Mouse (Mus musculus) induced T-regulatory cell, adult 2 months (primary cell): ENCODE data around the gene St8sia6.
"Not testable (repeated sequence)": the region's sequence is repeated elsewhere in the genome, so short reads cannot be mapped to it uniquely, and the experiment has no call there.

Experiments used
- DNase-seq: peaks from one replicate; pipeline ENCODE4 v3.0.0-alpha.2; 2012; ENCODE audit warnings: low read depth

The St8sia6 gene

DNA sequence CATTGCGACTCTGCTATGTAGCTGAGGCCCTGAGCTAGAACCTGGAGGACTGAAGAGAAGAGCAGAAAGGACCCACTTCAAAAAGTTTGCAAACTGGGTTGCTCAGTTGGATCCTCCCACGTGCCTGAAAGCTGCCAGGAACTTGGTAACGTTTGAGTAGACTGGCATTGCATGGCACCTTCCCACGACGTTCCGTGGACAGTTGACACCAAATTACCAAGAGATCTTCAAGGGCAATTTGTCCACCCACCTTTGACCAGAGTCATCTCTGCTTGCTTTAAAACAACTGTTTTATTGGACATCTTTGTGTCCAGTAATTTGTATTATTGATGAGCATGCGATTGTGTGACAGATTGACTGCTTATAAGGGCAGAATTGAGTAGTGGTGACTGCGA is at the start of gene St8sia6:
TSS of gene St8sia6 (minus strand) at position 96 of the 395 bp plus-strand sequence.
- DNase-seq = no peak

DNA sequence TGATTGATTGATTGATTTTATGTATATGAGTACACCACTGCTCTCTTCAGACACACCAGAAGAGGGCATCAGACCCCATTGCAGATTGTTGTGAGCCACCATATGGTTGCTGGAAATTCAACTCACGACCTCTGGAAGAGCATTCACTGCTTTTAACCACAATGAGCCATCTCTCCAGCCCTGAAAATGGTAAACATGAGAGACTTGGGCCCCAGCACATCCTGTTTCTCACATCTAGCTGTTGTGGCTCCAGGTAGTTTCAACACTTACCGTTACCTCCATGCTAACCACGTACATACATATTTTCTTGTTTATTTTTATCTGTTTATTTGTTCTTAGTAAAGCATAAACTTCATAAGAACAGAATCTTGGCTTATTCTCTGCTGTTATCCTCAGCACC is 42.4 kb upstream of the St8sia6 start:
- peak; percentile 52 for DNase-seq

DNA sequence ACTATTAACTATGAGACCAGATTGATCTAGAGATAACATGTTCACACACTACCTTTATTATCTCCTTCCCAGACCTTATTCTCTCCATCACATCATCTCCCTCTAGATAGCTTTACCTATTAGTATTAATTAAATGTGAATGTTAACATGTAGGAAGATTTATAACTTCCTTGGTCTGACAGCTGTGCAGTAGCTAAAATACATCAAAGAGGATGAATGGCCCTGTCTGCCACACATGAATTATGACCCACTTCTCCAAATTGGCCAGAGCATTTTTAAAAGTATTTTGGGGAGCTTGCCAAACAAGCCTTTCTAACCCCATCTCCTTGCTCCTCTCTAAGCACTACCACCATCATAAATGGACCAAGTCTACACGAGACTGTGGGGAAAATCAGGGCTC is 41.1 kb upstream of the St8sia6 start:
- no peak for DNase-seq

DNA sequence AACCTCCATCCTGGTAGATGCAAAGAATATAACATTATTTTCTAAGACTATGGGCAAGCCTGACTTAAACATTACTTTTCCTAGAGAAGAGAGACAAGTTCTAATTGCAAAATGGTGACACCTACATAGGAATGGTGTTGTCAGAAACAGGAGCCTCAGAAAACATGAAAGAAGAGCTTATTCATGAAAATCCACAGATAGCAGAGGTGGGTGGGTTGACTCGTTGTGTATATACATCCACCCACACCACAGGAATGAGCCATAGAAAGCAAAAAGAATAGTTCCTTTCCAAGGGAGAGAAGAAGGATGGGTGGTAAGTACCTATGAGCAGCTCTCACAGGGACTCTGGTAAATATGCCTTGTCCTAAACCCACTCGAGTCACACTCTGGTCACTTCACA is 22.8 kb upstream of the St8sia6 start:
- DNase-seq = no peak

DNA sequence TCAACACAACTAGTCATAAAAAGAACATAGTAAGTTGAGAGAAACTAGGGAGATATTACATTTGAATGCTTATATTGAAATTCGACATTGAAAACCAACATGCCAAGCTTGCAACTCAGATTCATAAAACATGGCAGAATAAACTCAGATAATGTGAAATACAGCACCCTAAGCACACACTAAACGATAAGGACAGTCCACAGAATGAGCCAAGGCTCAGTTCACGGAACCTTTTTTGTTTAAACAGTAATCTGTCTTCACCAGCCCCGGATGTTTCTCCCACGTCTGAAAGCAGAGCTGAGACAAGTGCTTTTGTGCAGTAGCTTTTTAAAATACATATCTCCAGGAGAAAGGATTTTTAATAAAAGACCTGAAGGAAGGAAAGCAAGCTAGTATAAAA is 14.7 kb upstream of the St8sia6 start:
- no peak for DNase-seq

DNA sequence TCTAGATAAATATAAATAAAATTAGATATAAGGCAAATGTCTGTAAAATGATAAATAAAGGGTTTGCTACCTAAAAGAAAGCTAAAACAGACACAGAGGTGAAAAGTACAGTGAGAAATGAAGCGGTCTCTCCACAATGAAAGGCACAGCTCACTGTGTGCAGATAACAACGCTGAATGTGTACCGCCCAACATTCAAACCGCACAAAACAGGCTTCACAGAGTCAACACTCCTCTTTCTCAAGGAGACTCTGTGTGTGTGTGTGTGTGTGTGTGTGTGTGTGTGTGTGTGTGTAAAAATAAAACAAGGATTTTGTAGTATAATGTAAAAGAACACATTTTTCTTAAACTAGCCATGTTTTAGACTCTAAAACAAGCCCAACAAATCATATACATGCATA is 14.1 kb upstream of the St8sia6 start:
- no peak for DNase-seq

DNA sequence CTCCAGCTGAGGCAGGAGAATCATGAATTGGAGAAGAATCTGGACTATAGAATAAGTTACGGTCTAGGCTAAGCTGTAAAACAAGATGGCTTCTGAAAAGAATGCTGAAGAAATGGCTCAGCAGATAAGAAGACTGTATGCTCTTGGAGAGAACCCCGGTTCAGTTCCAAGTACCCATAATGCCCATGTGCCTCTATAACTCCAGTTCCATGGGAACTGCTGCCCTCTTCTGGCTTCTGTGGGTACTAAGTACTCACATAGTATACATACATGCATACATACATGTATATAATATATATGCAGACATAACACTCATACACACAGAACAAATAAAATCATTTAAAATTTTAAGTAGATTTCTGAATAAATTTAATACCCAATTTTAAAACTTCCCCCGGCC is 12.3 kb upstream of the St8sia6 start:
- DNase-seq = peak; percentile 62

DNA sequence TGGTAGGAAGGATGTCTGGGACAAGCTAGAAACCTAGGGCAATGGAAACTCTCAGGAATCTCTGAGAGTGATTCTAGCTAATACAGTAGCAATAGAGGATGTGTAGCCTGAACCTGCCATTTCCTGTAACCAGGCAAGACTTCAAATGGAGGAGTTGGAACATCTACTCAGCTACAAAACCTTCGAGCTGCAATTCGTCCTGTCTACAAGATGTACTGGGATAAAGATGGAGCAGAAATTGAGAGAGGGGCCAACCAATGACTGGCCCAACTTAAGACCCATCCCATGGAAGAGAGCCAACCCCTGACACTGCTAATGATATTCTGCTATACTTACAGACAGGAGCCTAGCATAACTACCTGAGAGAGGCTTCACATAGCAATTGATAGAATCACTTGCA is 6.8 kb upstream of the St8sia6 start:
- DNase-seq = no peak

DNA sequence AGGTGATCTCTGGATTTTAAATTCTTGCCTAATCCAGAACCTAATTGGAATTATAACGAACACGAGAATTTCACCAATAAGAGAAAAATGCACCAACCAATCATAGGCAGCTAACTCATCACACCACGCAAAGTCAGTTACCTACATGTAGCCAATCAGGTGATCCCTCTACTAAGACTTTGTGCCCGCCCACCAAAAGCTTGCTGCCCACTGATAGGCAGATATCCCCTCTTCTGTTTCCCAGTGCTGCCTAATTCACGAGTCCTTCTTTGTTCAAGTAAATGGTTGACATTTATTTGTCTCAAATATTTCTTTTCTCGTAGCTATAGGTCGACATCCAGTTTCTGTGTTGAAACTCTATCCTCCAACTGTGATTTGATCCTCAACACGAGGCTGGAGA is 582 bp upstream of the St8sia6 start:
- no peak for DNase-seq

DNA sequence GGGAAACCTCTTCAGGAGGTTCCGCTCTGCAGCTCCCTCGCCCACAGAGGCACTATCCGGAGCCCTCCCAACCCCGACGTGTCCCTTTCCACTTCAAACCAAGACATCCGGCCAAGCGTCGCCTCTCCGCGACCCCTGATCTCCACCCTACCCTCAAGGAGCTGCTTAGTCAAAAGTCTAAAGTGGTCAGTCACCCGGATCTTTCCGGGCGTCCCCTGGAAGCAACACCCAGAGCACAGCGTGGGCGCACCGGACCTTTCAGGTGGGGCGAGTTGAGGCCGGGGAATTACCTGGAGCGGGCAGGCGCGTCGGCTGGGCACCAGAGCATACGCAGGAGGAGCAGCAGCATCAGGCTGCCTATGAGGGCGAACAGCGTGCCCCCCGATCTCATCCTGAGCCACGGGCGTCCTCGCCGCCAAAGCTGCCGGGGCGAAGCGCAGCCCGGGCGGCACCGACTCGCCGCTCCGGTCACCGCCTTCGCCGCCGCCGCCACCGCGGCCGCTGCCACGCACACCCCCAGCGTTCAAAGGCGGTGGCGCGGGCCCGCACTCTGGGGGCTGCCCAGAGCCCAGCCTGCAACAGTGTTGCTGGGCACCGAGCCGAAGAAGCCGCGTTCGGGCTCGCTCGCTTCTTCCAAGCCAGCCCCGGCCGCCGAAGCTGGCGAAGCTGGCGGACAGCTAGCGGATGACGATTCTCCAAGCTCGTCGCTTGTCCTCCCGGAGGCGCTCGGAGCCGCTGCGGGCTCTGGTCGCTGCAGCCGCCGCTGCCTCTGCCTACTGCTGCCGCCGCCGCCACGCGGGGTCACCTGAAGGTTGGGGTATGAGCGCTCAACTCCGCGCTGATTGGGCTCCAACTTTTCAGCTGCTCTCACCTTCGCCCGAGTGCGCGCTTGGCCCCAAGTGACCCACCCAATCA is 553 bp downstream of the St8sia6 start:
- DNase-seq = peak; percentile 64

DNA sequence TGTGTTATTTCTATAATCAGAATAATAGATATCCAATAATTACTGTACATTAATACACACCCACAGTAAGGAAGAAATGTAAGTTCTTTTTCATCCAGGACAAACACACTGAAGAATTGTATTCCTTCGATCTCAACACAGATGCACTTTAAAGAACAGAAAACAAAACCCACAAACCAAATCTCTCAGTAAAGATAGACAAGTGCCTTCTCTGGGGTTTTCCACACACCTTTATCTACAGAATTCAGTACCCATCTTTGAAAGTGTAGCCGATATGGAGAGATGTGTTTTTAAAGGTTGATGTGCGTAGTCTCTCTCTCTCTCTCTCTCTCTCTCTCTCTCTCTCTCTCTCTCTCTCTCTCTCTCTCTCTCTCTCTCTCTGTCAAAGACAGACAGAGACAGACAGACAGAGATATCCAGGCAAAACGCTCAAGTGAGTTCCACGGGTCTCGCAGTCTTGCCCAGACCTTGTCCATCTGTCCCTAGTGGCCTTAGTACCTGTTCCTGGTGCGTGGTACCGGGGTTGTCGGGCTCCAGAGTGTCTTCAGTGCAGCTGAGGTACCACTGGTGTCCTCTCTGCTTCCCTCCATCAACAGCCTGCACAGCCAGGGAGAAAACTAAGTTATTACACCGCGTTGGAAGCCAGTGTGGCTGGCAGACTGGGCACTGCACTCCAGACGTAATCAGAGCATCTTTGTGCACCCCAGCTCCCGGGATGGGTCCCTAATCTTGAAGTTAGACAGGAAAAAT is 1.4 kb downstream of the St8sia6 start:
- peak; percentile 48 for DNase-seq

DNA sequence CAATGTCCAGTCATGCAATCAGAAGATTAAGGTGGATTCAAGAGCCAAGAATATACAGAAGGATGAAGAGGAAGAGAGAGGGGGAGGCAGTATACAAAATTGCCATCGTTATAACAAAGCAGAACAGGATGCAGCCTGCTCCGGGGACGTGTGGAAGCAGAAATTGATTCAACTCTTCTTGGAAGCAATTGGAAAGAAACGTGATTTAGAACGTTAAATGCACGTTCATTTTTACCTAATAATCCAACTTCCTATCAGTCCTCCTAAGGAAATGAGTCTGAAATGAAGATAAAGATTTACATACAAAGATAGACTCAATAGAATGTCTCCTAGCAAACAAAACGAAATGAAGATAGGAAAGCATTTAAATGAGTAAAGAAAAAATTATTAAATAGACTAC is 2.3 kb downstream of the St8sia6 start:
- DNase-seq = no peak

DNA sequence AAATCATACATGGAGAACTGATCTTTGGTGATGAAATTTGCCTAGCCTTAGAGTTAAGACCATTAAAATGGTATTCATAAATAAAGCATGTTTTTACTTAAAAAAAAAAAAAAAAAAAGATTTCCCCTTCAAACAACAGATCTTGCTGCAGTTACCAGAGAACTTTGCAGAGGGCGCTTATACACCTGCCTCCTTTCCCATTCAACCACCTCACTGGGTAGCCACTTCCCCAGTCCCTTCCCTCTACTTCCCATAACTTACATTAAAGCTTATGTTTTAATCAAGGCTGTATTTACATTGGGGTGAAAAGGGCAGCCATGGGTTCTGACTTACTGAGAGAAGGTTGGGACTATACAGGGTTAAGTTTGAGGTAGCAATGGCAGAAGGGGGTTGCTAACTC is 4.5 kb downstream of the St8sia6 start:
- no peak for DNase-seq

DNA sequence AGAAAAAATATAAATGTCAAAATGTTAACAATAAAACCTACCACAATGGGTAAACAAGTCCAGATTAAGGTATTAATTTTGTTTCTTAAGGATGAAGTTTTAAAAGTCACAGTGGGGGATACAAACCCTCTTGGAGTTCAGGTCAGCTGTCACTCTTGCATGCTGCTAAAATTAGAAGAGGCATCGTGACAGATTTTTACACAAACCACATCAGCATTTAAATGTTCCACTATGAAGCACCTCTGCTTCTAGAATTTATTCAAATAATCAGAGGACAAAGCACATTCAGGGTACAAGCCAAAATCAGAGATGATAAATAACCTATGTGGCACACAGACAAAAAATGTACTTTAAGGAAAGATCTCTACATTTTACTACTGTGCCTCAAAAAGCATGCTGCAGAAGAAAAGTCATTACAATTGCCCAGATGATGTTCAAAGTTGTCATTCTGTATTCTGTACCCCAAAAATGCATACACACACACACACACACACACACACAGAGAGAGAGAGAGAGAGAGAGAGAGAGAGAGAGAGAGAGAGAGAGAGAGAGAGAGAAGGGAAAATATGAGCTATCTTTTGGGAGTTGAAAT is 7.2 kb downstream of the St8sia6 start:
- DNase-seq = no peak

DNA sequence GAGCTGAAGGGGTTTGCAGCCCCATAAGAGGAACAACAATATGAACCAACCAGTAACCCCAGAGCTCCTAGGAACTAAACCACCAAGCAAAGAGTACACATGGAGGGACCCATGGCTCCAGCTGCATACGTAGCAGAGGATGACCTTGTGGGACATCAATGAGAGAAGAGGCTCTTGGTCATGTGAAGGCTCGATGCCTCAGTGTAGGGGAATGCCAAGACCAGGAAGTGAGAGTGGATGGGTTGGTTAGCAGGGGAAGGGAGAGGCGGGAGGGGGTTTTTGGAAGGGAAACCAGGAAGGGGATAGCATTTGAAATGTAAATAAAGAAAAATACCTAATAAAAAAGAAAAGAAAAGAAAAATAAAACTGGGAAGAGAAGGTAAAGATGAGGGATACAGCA is 7.9 kb downstream of the St8sia6 start:
- not testable (repeated sequence) for DNase-seq

DNA sequence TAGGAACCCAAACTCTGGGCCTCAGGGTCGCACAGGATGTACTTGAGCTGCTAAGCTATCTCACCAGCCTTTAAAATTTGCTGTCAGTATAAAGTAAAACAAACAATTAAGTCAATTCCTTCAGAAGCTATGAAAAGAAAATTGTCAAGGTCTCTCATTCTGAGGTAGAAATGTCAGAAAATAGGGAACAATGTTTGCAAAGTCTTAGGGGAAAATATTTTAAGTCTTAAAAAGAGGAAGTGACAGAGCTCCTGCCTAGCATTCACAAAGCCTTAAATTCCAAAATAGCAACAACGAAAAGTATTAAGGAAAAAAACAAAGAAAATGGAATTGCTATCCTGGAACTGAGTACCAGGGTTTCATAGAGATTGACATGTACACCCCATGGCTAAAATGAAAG is 8.6 kb downstream of the St8sia6 start:
- no peak for DNase-seq

DNA sequence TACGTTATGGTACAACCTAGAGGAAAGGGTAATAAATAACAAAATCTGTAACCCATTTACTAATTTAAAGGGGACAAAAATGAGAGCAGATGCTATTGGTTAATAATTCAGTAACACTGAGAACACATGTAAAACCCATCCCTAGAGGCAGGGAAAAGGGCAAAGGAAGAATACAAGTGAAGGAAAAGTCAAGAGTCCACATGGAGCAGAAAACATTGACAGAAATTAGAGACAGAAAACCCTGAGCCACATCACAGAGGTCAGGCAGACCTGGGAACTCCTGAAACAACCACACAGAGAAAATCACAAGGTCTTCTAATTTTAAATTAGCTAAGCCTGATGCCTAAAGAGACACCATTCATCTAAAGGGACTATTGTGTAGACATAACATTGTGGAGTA is 9.4 kb downstream of the St8sia6 start:
- no peak for DNase-seq

DNA sequence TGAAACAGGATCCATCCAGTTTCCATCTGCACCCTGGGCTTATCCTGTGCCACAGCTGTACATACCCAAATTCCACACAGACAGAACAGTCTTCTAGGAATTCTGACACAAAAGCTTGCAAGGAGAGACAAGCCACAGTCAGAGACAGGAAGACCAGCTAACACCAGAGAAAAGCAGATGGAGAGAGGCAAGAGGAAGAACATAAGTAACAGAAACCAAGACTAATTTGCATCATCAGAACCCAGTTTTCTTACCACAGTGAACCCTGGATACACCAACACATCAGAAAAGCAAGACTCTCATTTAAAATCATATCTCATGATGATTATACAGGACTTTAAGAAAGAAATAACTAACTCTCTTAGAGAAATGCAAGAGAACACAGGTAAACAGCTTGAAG is 16.8 kb downstream of the St8sia6 start:
- no peak for DNase-seq

DNA sequence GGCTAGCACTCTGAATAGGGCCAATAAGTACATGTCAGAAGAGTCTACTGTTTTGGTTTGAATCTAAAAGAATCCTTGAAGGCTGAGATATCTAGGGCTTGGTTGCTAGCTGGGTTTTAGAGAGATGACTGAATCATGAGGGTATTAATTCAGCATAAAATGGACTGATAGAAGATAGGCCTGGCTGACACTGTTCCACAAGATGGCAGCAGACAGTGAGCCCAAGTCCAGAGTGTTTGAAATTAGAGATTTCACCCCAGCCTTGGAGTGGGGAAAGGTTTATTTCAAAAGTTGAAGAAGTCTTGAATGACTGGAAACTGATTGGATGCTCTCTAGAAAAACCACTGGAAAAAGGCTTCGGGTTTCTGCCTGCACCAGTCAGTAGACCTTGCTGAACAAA is 17.4 kb downstream of the St8sia6 start:
- no peak for DNase-seq

DNA sequence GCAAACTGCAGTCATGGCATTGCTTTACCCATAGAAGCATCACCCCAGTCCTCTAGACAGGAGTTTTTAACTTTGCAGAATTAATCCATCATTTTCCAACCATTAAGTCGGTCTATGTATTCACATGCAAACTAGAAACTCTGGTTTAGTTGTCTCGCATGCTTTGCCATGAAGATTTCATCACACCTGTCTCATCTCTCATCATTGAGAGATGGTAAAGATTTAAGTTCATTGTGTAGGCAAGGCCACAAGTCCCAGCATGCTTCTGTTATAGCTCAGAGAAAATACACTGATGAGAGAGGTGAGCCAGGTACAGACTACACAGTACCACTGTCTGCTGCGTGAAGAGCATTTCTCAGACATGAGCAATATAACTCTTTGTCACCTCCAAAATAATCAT is 18.8 kb downstream of the St8sia6 start:
- DNase-seq = no peak

DNA sequence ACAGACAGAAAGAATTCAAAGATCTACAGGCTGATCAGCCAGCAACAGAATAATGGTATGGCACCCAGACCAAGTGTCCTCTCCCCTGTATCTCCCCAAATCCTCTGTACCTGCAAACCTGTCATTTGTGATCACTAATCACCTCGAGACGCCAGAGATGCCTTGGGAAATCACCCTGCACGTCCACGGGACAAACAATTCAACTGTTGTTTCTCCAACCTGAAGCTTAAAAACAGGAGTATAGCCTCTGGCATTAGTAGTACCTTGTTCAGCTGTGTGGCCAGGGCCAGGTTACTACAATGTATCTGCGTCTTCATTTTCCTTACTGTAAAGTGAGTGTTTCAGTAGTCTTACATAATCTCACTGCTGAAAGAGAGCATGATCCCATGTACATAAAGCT is 25.3 kb downstream of the St8sia6 start:
- no peak for DNase-seq

DNA sequence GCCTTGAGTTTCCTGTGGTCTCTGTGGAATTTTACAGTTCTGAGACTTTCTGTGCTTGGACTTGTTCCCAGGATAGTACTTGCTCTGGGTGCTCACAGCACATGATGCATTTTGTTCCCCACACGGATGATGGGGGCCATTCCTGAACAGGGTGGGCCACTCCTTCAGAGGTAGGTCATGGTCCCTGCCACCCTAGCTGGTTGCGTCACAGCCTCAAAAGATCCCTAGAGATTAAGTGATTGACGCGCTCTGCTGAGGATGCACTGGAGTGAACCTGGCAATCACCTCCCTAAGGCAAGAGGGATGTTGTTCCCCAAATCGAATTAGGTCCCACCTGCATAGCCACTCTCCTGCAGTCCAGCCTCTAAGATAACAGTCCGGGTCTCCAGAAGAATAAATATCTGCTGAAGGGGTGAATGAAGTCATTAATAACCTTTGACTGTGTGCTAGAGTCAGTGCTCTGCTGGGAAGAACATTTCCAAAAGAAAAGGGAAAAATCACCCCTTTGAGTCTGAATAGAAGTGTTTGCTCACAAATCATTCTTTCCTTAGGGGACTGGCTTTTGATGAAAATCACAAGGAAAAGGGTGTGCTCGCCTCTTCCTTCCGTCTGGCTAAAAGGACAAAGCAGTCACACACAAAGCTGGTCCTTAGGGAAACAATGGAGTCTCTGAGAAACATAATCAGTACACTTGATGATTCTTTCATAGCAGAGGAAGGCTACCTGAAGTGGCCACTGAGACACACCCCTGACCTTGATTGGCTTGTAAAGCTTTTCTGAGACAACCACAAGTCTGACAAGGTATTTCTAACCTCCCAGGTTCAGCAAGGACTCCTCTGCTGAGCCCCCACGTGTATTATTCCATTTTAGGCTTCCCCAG is 26.1 kb downstream of the St8sia6 start:
- DNase-seq = no peak
